Mouse (Mus musculus) forelimb bud, embryonic 11.5 days (tissue): Measurements from ENCODE around the gene Akap9.
"Not testable (repeated sequence)": the region's sequence is repeated elsewhere in the genome, so short reads cannot be mapped to it uniquely, and the experiment has no call there.

Experiments
- DNase-seq: peaks from one replicate; pipeline ENCODE4 v3.0.0-alpha.2; 2012; ENCODE audit warnings: low read depth, low spot score

Akap9 gene

GRCm38 (mm10) chr5:3927801-3928689, at the start of gene Akap9:
Gene Akap9, plus strand, starts transcription at chr5:3928054.
- peak; percentile 47 for DNase-seq

GRCm38 (mm10) chr5:3886862-3887261, 41.0 kb upstream of the Akap9 start:
- not testable (repeated sequence) for DNase-seq

DNA sequence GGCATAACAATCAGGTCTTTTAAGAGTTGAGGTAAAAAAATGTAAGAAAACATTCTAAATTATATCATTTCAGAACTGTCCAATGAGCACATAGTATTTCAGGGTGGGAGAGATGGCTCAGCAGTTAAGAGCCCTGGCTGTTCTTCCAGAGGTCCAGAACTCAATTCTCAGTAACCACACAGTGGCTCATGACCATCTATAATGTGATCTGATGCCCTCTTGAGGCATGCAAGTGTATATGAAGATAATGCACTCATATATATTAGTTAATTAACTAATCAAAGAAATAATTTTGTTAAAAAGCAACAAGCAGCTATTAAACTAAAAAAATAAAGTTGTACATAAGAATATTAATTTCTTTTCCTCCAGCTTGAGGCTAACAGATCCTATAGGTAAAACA, 38.7 kb upstream of the Akap9 start:
- no peak for DNase-seq

DNA sequence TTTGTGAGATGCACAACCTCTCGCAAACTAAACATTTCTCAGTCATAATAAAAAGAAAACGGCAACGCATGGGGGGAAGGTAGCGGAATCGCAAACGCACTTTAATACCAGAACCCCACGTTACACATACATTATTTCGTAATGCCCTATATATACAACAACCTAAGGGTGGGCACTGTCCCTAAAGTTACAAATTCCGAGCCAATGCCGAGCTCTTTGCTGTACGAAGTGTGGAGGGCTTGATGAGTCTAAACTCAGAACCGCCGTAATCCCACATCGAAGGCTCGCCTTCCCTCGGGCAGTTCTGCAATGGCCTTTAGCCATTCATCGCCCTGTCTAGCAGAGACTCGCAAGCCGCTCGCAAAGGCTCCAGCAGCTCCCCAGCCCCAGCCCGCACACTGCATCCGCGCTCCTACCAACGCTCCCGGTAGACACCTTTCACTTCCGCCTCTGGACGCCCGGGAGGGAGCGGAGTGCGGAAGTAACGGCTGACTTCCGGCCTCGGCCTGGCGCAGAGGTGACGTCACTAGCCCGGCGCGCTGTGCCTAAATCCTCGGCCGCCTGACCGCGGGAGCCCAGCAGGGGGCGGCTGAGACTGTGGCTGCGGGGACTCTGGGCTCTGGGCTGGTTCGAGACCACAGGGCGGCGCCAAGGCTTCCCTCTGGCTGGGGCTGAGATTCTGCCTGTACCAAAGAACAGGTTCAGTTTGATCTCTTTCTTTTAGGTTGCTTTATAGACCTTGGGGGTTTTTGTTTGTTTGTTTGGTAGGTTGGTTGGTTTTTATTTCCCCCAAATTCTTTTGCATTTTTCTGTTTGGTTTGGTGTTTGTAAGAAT, 34.2 kb upstream of the Akap9 start, which contains the start of gene Mterf1a:
Gene Mterf1a (minus strand): TSS at position 475 of the 835 bp plus-strand sequence.
- peak; percentile 6 for DNase-seq

GRCm38 (mm10) chr5:3894294-3894619, 33.6 kb upstream of the Akap9 start:
- not testable (repeated sequence) for DNase-seq

DNA sequence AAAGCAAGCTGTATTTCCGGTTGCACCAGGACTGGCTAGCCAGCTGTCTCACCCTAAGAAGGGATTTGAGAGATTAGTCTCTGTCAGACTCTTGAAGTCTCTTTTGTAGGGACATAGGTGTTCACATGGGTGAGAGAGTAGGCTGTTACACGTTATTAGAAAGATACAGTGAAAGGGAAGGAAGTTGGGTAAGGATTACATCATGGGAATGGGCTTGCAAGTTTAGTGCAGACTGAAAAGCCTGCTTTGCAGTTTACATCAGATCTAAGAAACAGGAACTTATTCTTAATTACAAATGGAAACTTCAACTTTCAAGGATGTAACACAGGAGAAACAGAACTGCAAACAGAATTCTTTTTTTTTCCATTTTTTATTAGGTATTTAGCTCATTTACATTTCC, 22.4 kb upstream of the Akap9 start:
- no peak for DNase-seq

GRCm38 (mm10) chr5:3922350-3922749, 5.5 kb upstream of the Akap9 start:
- DNase-seq = no peak

DNA sequence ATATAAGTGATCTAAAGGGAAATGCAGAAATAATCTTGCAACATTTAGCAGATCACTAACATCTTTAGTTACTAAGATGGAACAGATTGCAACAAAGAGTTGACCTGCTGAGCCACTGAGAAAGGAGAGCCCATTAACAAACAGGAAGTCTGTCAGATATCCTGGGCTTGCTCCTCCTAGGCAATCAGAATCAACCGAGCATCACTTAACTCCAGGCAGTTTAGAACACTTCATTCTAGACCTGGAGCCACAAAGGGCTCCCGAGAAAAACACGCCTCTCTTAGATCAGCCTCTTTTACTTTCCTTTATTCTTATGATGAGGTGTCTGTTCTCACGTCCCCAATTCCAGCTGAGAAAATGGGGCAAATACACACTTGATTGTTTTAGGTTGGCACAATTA, 1.2 kb upstream of the Akap9 start:
- no peak for DNase-seq

GRCm38 (mm10) chr5:3928690-3929046, 814 bp downstream of the Akap9 start:
- DNase-seq = peak; percentile 40

DNA sequence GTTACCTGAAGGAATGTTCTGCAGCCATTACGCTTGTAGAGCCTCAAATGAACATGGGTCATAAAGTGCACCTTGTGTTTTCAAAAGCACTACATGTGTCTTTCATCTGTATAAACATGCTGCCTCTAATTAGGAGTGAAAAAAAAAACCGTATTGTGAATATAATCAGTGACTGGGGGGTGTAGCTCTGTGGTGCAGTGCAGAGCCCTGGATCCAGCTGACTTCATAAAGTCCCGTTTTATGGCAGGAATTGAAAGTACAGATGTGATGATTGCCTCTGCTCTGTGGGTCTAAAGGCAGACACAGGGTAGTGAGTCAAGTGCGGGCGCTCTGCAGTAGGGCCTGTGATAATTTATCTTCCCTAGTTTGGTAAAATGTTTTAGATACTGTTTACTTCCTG, 2.9 kb downstream of the Akap9 start:
- DNase-seq = peak; percentile 52

GRCm38 (mm10) chr5:3931636-3932035, 3.8 kb downstream of the Akap9 start:
- DNase-seq = no peak

GRCm38 (mm10) chr5:3933551-3933950, 5.7 kb downstream of the Akap9 start:
- DNase-seq = no peak

DNA sequence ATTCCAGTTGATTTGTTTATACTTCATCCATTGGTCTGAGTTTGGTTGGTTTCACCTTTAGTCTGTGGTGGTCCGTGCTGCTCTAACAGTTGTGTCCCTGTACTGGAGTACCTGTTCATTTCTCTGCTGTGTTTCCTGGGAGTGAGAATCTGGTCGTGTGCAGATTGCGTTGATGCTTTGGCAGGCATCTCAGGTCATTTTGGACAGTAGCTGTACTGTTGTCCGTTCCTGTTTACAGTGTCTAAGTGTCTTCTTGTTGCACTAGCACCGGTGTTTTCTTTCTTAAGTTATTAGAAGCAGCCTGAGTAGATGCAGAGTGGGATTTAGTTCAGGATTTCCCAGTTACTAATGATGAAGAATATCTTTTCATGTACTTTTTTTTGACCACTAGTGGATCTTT, 7.4 kb downstream of the Akap9 start:
- DNase-seq = no peak

- DNase-seq = no peak
Observed at GRCm38 (mm10) chr5:3935778-3936554, 8.1 kb downstream of the Akap9 start.

DNA sequence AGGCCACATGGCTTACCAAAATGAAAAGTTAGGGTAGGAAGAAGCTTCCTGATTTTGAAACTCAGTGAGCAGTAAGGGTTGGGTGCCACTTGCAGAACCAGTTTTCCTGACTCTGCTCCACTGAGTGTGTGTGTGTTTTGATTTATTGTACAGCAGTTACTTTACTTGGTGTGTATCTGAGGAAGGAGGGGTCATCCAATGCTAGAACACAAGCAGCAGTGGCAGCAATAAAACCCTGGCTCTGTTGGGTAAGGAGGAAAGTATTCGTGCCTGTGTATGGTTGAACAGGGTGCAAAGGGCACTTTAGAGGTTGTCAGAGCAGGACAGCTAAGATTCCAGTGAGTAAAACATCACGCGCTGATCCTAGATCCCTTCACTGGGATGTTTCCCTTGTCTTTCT, 11.1 kb downstream of the Akap9 start:
- DNase-seq = no peak

- no peak for DNase-seq
Observed at GRCm38 (mm10) chr5:3939335-3939734, 11.5 kb downstream of the Akap9 start.

DNA sequence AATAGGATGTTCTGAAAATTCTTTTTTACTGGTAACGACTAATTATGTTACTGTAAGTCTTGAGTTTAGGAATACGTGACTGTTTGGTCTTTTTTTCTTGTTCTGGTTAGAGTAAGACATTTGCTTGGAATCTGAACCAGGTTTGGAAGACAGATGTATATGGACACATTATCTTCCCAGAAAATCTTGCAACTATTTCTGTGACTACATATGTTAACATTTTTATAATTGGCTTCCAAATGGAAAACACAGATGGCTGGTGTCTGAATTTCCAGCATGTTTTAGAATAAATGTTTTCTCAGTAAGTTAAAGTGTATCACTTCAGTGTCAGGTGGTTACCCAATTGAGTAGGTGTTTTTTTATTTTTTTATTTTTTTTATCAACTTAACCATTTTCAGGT, 13.4 kb downstream of the Akap9 start:
- no peak for DNase-seq

DNA sequence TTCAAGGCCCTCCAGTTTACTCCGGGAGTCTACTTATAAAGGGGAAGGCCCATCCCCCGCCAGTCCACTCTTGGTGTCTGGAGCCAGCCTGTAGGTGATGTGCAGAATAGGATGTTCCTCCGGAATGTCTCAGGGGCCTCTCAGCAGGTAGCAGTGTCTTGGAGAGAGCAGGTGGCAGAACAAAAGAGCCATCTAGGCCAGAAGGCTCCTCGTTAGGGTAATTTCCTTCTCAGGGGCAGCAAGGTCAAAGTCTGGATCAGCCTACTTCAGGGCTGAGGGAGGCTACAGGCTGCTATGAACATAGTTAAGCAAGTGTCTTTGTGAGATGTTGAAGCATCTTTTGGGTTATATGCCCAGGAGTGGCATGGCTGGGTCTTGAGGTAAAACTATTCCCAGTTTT, 15.3 kb downstream of the Akap9 start:
- not testable (repeated sequence) for DNase-seq

- DNase-seq = no peak
Observed at GRCm38 (mm10) chr5:3952498-3952897, 24.6 kb downstream of the Akap9 start.

GRCm38 (mm10) chr5:3954541-3954940, 26.7 kb downstream of the Akap9 start:
- no peak for DNase-seq

DNA sequence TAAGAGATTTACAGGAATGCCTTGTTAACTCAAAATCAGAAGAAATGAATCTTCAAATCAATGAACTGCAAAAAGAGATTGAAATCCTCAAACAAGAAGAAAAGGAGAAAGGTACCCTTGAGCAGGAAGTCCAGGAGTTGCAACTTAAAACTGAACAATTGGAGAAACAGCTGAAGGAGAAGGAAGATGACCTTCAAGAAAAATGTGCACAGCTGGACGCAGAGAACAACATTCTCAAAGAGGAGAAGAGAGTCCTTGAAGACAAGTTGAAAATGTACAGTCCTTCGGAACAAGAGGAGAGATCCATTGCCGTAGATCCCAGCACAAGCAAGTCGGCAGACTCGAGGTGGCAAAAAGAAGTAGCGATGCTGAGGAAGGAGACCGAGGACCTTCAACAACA, 33.4 kb downstream of the Akap9 start:
- DNase-seq = no peak

- DNase-seq = no peak
Observed at GRCm38 (mm10) chr5:3968415-3968814, 40.6 kb downstream of the Akap9 start.
